Mouse (Mus musculus) left cerebral cortex, adult 2 months (tissue): Measurements from ENCODE around the gene Ugt1a6b. TPM values are rescaled to one million over a fixed set of nuclear protein-coding genes. Genes with fewer than 3 reads are reported as not detected.

Experiments
- DNase-seq, 2 experiments: peaks; one replicate each; pipeline ENCODE4 v3.0.0; 2021 to 2022; ENCODE audit warnings: low spot score in 2 of 2, mixed read lengths in 1 of 2; ENCODE audit errors: extremely low spot score in 1 of 2
- H3K27ac ChIP-seq: fragments of 200-600 bp; 2 replicates; pipeline ENCODE4 v1.8.1; 2022
- H3K4me3 ChIP-seq: fragments of 200-600 bp; 2 replicates; pipeline ENCODE4 v1.8.1; 2022
- CTCF ChIP-seq: fragments of 200-600 bp; IDR thresholded peaks from 2 replicates; pipeline ENCODE4 v1.8.1; 2022; ENCODE audit warnings: antibody characterized with exemption, mild to moderate bottlenecking, moderate library complexity
- intact Hi-C: fragments of 180-260 bp; cut with DNase I; formaldehyde crosslinking; loops from one replicate; pipeline ENCODE4 v1.15.1; 2025
- total RNA-seq, 2 experiments: library from RNA; stranded (reverse); gene quantifications; 2 replicates each; pipeline ENCODE4 v1.2.3; 2021

Ugt1a6b gene
- total RNA-seq, 2 experiments from 2014 or later, result not detected

- intact Hi-C loops, result no loop called here
Observed at GRCm38 (mm10) chr1:88195687-88196086, 92.6 kb downstream of the Ugt1a6b start.

GRCm38 (mm10) chr1:88197443-88197842 lies 94.4 kb downstream of the Ugt1a6b start:
- no peak for TF ChIP-seq CTCF
- Histone ChIP-seq H3K27ac (no peak overlapping the region), H3K4me3 (no peak overlapping the region)
- no peak for DNase-seq
- intact Hi-C loops, result no loop called here

More at GRCm38 (mm10) chr1:88195687-88196086, 92.6 kb downstream of the Ugt1a6b start:
- DNase-seq, result no peak
- TF ChIP-seq CTCF, result no peak
- H3K4me3 ChIP-seq, result no peak overlapping the region
- no peak overlapping the region for H3K27ac ChIP-seq

GRCm38 (mm10) chr1:88199996-88200395 lies 96.9 kb downstream of the Ugt1a6b start:
- DNase-seq, result no peak
- intact Hi-C loops, result no loop called here
- no peak for TF ChIP-seq CTCF

GRCm38 (mm10) chr1:88200456-88200855 lies 97.4 kb downstream of the Ugt1a6b start, which contains the start of gene Ugt1a2:
TSS of gene Ugt1a2 (plus strand) at chr1:88200601.
- intact Hi-C loops, result no loop called here
- DNase-seq, result no peak
- no peak for TF ChIP-seq CTCF
- no peak within 1 kb of the TSS for H3K27ac ChIP-seq
- H3K4me3 ChIP-seq, result no peak within 1 kb of the TSS

More at GRCm38 (mm10) chr1:88199996-88200395, 96.9 kb downstream of the Ugt1a6b start:
- Histone ChIP-seq H3K27ac (no peak overlapping the region), H3K4me3 (no peak overlapping the region)

- no peak; the same call in none of the 2 replicates for TF ChIP-seq CTCF
- intact Hi-C loops, result no loop called here
- Histone ChIP-seq H3K4me3 (peak within 1 kb of the TSS; percentile 45), H3K27ac (0 out of 2 replicates have a peak within 1 kb of the TSS, but pooled peaks have one; percentile 44)
- peak; percentile 86 to 87 for DNase-seq
Observed at GRCm38 (mm10) chr1:88205294-88205922, 102.4 kb downstream of the Ugt1a6b start, which contains the start of gene Dnajb3. TSS of gene Dnajb3 (minus strand) at chr1:88205782.

GRCm38 (mm10) chr1:88206843-88207479 lies 103.9 kb downstream of the Ugt1a6b start:
- no peak overlapping the region for H3K27ac ChIP-seq
- intact Hi-C loops, result no loop called here
- TF ChIP-seq CTCF, result no peak
- no peak for DNase-seq
- H3K4me3 ChIP-seq, result no peak overlapping the region

GRCm38 (mm10) chr1:88211812-88212211 lies 108.8 kb downstream of the Ugt1a6b start, which contains the start of gene Ugt1a1:
TSS of gene Ugt1a1 (plus strand) at chr1:88211959.
- TF ChIP-seq CTCF, result no peak
- intact Hi-C loops, result no loop called here
- no peak within 1 kb of the TSS for H3K4me3 ChIP-seq
- no peak within 1 kb of the TSS for H3K27ac ChIP-seq
- no peak for DNase-seq

- TF ChIP-seq CTCF, result no peak
- intact Hi-C loops, result no loop called here
- no peak for DNase-seq
Observed at GRCm38 (mm10) chr1:88212341-88213045, 109.4 kb downstream of the Ugt1a6b start.

GRCm38 (mm10) chr1:88213061-88213460 lies 110.0 kb downstream of the Ugt1a6b start:
- DNase-seq, result no peak
- Histone ChIP-seq H3K4me3 (no peak overlapping the region), H3K27ac (no peak overlapping the region)
- intact Hi-C loops, result no loop called here
- TF ChIP-seq CTCF, result no peak

More at GRCm38 (mm10) chr1:88212341-88213045, 109.4 kb downstream of the Ugt1a6b start:
- Histone ChIP-seq H3K27ac (no peak overlapping the region), H3K4me3 (no peak overlapping the region)

- no peak overlapping the region for H3K27ac ChIP-seq
- H3K4me3 ChIP-seq, result no peak overlapping the region
- no peak for TF ChIP-seq CTCF
- intact Hi-C loops, result no loop called here
- no peak for DNase-seq
Observed at GRCm38 (mm10) chr1:88213766-88214461, 110.9 kb downstream of the Ugt1a6b start.

- DNase-seq, result no peak
- Histone ChIP-seq H3K4me3 (no peak overlapping the region), H3K27ac (no peak overlapping the region)
- intact Hi-C loops, result no loop called here
- no peak for TF ChIP-seq CTCF
Observed at GRCm38 (mm10) chr1:88214462-88214952, 111.5 kb downstream of the Ugt1a6b start.
